Mouse (Mus musculus): ENCODE measurements around the gene Sh3kbp1.

The Sh3kbp1 gene

DNA sequence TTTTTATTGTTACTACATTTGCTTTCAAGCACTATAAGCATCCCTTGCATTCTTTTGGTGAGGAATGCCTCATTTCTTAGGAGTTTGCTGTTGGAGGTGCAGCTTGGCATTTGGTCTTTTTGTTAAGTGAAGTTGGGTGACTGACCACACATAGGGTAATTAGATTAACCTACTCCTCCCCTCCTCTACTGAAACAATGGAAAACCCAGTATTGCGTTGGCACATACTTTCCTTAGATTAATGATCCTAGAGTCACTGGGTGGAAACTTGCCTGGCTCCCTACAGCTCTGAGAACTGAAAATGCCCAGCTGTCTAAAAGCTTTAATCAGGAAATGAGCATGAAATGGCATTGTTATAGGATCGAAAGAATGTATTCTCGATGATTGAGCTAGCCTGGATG lies 117.5 kb downstream of the Sh3kbp1 start:
- no peak for DNase-seq

DNA sequence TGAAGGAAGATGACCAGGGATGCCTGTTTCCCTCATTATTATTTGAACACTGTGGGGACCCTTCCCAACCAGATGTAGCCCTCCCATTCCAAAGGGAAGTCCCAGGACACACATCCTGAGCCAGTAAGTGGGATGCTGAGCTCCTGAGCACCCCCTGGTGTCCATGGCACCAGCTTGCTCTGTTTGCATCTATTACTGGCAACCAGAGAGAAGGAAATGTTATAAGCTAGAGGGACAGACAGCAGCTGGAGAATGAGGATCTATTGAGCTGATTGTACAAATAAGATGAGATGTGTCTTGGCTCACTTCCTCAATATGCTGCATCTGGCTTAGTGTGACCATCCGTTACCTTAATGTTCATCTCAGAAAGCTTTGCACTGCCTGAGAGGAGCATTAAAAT lies 124.8 kb downstream of the Sh3kbp1 start:
- DNase-seq, result no peak

DNA sequence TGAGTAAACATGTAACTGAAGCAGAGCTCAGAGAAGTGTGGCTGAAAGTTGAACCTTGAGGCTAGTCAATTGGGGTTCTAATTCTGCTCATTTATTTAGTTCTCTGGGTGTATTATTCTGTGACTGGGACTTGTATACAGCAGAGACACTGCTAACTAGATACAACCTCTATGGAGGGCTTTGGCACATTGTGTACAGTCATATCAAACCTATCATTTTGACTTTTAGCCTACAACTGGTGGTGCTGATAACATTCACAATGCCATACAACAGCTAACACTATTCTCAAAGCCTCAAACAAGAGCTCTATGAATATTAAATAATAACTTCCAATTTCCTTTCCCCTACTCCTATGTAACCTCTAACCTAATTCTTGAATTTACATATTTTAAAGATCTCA lies 129.2 kb downstream of the Sh3kbp1 start:
- DNase-seq, result no peak

GRCm38 (mm10) chrX:159756901-159757821 lies 130.1 kb downstream of the Sh3kbp1 start:
- no peak for DNase-seq

GRCm38 (mm10) chrX:159757854-159758540 lies 130.9 kb downstream of the Sh3kbp1 start:
- no peak for DNase-seq

GRCm38 (mm10) chrX:159763801-159764200 lies 136.7 kb downstream of the Sh3kbp1 start:
- no peak for DNase-seq

DNA sequence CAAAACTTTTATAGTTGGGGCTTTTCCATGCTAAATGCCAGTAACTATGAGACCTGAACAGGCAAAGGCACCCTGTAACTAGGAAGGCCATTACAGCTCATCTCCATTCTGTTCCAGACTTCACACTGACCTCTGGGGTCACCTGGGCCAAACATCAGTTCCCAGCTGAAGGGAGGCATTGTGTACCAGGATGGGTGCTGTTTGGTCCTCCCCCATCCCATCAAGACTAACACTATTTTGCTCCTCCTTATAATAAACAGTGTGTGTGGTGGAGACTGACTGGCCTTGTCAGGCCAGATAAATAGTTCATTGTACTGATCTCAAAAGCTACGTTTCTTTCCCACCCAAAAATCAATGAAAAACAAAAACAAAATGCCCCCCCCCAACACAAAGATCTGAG lies 138.8 kb downstream of the Sh3kbp1 start:
- DNase-seq, result no peak

DNA sequence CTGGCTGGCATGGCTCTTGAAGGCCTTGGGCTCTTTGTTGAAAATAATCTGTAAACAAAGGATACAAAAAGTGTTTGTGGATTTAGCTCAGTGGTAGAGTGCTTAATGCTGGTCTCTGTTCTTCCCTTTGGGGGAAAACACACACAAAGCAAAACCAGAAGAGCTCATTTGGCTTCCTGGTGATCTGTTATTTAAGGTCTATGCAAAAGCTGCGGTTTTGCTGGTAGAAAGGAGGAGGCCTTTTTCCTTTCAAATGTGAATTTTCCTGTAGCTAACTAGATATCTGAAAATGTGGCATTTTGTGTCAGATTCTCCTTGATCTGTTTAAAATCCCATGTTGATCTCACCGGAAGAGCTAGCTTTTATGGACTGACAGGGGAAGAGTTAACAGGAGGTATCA lies 141.9 kb downstream of the Sh3kbp1 start:
- DNase-seq, result no peak

DNA sequence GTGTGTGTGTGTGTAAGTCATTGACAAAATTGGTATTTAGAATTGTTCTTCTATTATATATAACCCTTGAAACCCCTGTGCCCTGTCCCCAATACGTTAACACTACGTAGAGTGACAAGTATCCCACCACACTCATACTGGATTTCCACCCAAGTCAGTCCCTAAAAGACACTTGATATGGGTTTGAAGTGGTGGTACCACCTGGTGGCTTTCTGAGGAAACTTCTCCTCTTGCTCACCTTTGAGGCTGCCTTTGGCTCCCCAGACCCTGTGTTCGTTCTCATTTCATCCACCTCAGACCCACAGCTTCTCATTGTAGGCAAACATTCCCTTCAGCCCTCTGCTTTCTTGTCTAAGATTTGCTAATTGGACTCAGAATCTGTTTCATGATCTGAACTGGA lies 142.7 kb downstream of the Sh3kbp1 start:
- DNase-seq, result no peak

- DNase-seq, result no peak
Observed at GRCm38 (mm10) chrX:159772137-159772536, 145.1 kb downstream of the Sh3kbp1 start.

DNA sequence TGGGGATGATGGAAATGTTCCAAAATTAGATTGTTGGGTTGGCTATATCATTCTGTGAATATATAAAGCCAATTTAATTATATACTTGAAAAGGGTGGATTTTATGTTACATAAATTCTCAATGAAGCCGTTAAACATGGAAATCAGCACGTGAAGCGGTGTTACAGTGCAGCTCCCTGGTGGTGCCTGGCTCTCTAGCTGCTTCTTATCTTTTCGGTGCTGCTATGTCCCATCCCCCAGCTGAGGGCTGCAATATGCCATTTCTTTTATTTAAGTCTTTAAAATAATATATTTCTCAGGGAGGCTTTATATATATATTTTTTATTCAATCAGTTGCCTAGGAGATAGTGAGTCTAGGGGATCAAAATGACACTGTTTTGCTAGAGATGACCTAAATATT lies 148.0 kb downstream of the Sh3kbp1 start:
- no peak for DNase-seq

- DNase-seq, result no peak
Observed at GRCm38 (mm10) chrX:159778787-159779186, 151.7 kb downstream of the Sh3kbp1 start.

DNA sequence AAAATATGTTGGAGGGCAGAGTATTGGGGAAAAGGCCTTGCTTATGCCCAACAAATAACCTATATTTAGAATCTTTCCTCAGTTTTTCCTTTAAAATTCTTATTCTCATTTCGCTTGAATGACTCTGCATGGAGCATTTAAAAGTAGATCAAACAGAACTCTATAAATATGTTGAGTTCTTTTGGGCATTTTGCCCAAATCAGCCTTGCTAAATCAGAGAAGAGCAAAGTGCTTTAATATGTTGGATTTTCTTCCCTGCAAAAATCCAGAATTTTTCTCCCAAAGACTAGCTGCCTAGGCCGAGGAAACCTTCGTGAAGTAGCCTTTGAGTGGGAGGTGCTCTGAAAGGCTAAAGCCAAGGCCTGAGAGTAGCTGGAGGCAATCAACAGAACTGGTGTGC lies 163.4 kb downstream of the Sh3kbp1 start:
- no peak for DNase-seq

- DNase-seq, result no peak
Observed at GRCm38 (mm10) chrX:159795603-159796002, 168.5 kb downstream of the Sh3kbp1 start.

DNA sequence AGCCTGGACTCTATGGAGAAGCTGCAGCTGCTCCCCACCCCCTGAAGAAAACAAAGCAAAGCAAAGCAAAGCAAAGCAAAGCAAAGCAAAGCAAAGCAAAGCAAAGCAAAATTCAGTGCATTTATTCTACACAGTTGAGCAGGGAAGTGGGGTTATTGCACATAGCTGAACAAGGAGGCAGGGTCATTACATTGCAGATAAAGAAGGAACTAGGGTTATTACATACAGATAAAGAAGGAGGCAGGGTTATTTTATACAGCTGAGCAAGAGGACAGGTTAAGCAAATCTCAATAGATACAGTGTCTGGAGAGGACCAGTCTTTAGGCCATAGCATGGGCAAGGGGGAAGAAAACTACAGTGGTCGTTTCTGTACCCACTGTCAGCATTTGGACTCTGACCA lies 177.3 kb downstream of the Sh3kbp1 start:
- no peak for DNase-seq

DNA sequence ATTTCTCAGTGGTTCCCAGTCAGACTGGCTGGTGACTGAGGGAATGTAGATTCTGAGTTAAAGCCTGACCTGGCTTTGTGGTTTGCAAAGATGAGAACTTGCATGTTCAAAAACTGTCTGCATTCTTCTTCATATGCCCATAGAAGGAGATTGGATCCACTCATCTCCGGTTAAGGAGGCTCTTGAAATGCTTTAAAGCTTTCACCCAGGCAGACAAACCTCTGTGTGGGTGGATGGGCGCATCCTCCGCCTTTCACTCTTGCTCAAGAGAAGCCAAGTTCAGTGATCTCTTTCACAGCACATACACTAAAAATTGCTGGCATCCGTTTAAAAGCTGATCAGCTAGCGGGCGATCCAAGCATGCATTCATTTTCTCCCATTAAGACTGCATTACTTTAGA lies 182.4 kb downstream of the Sh3kbp1 start:
- no peak for DNase-seq

- no peak for DNase-seq
Observed at GRCm38 (mm10) chrX:159810469-159810868, 183.4 kb downstream of the Sh3kbp1 start.

- DNase-seq, result no peak
Observed at GRCm38 (mm10) chrX:159817508-159817907, 190.4 kb downstream of the Sh3kbp1 start.

- no peak for DNase-seq
Observed at GRCm38 (mm10) chrX:159828135-159828534, 201.1 kb downstream of the Sh3kbp1 start.

DNA sequence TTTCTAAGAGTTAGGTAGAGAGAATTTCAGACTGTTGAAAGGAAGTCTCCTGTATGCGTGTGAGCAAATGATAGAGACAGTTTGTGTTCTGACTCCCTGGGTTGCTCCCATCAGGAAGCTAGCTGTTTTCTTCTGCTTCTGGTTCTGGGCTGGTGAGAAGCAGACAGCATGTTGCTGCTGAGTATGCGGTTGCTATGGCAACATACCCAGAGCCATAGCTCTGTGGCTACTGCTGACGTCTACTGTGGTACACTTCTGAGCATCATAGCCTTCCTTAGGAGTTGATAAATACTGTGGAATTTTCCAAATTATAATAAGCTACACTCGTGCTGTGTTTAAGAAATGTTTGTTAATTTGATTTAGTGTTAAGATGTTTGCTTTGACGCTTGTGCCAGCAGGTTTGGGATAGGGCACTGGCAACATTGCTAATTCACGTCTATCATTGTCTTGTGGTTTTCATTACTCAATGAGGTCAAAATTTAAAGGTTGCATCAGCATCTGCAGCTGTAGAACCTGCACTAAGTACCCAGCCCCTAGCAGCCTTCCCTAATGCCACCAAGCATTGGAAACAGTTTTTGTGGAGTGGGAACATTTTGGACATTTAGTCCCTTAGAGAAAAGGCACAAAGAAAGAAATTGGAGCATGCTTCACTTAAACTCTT lies 202.2 kb downstream of the Sh3kbp1 start:
- DNase-seq, result no peak

GRCm38 (mm10) chrX:159831176-159831575 lies 204.1 kb downstream of the Sh3kbp1 start:
- no peak for DNase-seq

- DNase-seq, result no peak
Observed at GRCm38 (mm10) chrX:159835239-159835638, 208.2 kb downstream of the Sh3kbp1 start.

GRCm38 (mm10) chrX:159837379-159837778 lies 210.3 kb downstream of the Sh3kbp1 start:
- peak; percentile 60 for DNase-seq

- DNase-seq, result no peak
Observed at GRCm38 (mm10) chrX:159839786-159840185, 212.7 kb downstream of the Sh3kbp1 start.
